Mouse (Mus musculus) stomach, postnatal 0 days (tissue): Measurements from ENCODE around the gene Psmb5.

Experiments used
- CTCF ChIP-seq: IDR thresholded peaks from 2 replicates; pipeline ENCODE4 v1.5.1; 2016; ENCODE audit warnings: antibody characterized with exemption, low read depth, mild to moderate bottlenecking, moderate library complexity
- EP300 ChIP-seq: optimal IDR thresholded peaks from 2 replicates; pipeline ENCODE3; 2016; ENCODE audit warnings: antibody characterized with exemption

GRCm38 (mm10) chr14:54577089-54577982 is 40.5 kb downstream of the Psmb5 start, which contains the start of gene Ajuba:
- no peak for TF ChIP-seq CTCF
- no peak for TF ChIP-seq EP300
